Mouse (Mus musculus) lung, postnatal 4 days (tissue): ENCODE results near the gene Oxt.

ENCODE experiments used
- DNase-seq, 2 experiments: peaks; one replicate each; pipeline ENCODE4 v3.0.0; 2021

Gene Oxt

GRCm38 (mm10) chr2:130581201-130581600, 5.2 kb downstream of the Oxt start:
- DNase-seq, result no peak

DNA sequence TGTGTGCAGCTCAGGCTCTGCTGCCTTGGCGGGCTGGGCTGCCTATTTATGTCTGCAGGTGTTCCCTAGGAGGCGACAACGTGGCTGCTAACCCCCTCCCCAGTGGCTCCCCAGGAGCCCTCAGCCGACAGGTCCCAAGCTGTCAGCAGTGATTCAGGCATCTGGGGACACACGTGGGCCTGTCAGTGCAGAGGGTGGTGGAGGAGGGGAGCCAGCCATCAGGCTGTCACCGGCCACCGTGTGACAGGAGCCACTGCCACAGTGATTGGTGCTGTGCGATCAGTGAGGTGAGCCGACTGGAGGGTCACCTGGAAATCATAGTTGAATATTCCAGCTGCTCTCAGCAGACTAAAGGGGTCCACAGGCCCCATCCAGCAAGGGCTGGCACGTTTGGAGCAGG, 6.6 kb downstream of the Oxt start, which contains the start of gene Avp:
Gene Avp, minus strand, starts transcription at position 3 of the 400 bp plus-strand sequence.
- DNase-seq, result no peak

DNA sequence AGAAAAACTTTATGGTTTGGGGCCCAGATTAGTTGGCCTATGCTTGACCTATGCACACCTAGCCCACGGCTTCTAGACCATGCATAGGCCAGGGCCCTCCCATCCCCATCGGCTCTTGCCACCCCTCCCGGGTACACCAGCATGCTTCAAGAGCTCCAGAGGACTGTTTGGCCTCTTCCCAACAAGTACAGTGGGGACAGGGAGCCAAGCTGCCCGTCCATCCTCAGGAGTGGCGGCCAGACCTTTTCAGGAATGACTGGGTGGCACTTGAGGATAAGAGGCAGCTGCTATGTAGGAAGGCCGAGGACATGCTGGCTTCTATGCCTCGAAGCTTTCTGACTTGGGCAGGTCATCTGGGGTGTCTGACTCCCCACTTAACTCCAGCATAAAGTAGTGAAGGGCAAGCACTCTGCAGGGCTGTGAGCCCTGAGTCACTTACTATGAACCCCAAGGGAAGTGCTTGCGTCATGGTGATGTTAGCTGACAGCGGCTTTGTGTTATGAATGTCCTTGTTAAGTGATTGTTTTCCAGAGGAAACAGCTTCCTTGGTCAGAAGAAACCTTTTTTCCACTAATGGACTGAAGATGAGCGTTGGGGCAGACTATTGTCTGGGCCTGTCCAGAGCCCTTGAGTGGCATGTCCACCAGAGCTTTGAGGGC, 8.1 kb downstream of the Oxt start:
- DNase-seq, result peak in 1 of 2 experiments; percentile 66

DNA sequence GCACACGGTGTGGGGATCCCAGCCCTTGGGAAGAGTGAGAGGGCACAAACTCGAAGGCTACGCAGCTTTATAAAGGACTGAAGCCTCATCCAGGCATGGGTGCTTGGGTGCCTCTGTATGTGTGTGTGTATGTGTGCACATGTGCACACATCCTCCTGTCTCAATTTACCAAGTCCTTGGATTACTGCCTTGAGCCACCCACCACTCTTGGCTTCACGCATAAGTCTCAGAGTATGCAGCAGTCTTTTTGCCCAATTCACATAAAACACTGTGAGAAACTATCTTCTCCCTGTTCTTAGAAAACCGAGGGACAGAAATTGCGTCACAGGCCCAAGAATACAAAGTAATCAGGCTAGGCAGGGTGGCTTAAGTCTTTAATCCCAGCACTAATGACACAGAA, 10.0 kb downstream of the Oxt start:
- DNase-seq, result no peak

DNA sequence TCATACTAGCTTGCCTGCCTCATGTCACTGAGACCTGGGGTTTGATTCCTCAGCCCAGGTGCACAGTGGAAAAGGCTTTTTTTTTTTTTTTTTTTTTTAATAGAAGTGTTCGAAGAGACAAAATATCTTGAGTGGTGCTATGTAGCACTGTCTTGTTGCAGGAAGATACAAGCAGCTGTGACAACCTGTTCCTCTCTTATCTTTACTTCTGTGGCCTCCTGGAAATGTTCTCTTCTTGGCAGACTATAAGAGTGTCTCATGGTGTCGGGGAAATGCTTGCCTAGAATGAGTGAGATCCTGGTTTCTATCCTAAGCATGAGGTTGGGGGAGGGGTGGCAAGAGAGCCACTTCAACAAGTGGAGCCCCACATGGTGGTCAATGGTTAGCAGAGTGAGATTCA, 12.4 kb downstream of the Oxt start:
- DNase-seq, result no peak

- peak in 1 of 2 experiments; percentile 23 for DNase-seq
Measured at GRCm38 (mm10) chr2:130589157-130589556, 13.2 kb downstream of the Oxt start.

DNA sequence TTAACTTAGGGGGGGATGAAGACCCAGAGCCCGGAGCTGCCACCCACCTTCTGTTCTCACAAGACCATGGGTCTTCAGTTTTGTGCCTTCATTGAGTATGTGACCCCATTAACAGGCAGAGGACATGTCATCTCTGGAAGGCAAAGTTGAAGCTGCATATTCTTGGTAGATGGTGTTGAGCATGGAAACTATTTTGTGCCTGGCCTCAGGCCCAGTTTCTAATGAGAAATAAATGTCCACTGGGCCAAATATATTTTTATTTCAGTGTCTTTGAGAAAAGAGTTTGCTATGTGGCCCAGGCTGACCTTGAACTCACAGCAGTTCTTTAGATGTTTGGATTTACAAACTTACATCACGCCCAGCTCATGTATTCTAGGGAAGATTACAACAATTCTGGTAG, 13.8 kb downstream of the Oxt start:
- peak in 1 of 2 experiments; percentile 42 for DNase-seq

DNA sequence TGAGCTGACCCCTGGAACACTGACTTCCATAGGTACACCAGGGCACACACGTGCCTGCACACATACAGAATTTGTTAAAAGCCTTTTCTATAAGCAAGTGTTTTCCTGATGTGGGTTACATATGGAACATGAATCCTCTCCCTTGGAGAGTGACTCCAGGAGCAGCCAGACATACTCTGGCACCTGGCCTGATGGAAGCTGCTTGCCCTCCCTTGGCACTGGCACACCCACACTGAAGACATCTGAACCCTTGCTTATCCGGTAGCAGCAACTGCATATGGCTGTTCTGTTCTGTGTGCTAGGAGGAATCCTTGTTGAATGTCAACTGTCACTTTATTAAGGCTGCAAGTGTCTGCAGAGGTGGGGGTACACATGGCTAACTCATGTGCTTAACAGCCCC, 15.0 kb downstream of the Oxt start:
- DNase-seq, result no peak

DNA sequence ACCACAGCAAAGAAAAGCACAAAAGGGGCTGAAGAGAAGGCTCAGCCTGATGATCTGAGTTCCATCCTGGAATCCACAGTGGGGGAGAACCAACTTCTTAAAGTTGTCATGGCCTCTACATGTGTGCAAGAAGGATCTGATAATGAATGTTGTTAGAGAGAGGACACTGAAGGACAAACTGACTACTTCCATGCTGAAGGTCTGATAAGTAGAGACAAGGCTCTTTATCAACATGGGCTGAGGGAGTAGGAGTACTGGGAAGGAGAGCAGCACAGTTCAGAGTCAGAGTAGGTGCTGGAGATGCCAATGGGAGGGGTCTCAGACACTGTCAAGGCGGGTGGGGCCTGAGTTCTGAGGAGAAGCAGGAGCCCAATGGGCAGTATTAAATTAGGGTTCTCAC, 19.6 kb downstream of the Oxt start:
- DNase-seq, result no peak

DNA sequence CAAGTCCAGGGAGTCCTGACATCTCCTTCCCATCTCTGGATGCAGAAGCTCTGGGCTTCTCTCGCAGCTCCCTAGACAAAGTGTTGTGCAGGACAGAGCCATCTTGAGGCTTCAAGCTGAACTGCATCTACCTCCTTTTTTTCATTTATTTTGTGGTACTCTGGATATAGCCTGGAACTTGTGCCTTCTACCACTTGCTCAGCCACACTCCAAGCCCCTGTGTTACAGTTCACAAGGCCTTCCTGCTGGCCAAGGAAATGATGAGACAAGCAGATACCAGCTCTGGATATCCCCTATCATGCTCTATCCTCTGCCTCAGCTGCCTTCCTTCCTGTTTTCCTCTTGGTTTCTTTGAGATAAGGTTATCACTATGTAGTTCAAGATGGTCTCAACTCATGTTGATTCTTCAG, 21.6 kb downstream of the Oxt start:
- DNase-seq, result peak in 1 of 2 experiments; percentile 35

GRCm38 (mm10) chr2:130598399-130598798, 22.4 kb downstream of the Oxt start:
- no peak for DNase-seq

DNA sequence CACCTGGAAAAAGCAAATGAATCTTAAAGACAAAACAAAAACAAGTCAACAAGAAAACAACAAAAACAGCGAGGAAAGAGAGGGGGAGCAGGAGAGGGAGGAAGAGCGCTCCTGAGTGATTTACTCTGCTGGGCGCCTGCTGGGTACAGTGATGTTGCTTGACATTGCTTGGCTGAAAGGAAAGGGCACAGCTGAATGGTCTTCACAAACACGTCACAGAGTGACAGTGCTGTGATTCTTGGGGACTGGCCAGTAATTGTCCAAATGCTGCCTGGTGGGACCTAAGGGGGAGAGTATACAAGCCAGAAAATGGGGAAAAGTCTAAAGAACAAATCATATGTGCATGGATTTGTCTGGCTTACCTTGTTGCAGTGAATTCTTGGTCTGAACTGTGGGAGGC, 26.2 kb downstream of the Oxt start:
- DNase-seq, result peak; percentile 45 to 75

DNA sequence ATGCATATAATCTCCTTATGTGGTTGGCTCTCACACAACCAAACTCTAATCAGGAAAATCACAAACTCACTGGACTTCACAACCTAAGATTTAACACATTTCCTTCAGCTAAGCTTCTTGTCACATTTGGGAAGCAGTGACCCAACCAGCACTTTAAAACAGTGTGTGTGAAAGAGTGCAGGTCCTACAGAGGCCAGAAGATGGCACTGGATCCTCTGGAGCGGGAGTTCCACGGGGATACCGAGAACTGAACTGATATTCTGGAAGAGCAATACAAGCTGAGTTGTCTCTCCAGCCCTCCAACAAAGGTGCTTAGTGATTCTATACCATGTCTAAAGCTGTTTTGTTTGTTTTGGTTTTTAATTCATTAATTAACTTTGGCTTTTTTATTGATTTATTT, 37.1 kb downstream of the Oxt start:
- peak in 1 of 2 experiments; percentile 32 for DNase-seq

GRCm38 (mm10) chr2:130618972-130619371, 43.0 kb downstream of the Oxt start:
- DNase-seq, result no peak
